Mouse (Mus musculus) heart, embryonic 11.5 days (tissue): Measurements from ENCODE around the gene Cog1. TPM values are rescaled to one million over a fixed set of nuclear protein-coding genes. Genes with fewer than 3 reads are reported as not detected.

Source experiments
- ATAC-seq: fragments of 200-750 bp; cut with Nextera tagmentation; replicated peaks from 2 replicates; pipeline ENCODE4 v1.8.0; 2017; ENCODE audit warnings: moderate library complexity; ENCODE audit not compliant: insufficient number of reproducible peaks, low FRiP score, low TSS enrichment
- H3K27ac ChIP-seq: fragments of 300-500 bp; sonication (generic); 2 replicates; pipeline ENCODE4 v1.5.1; 2014; ENCODE audit warnings: mild to moderate bottlenecking, low read depth, low read length
- H3K27me3 ChIP-seq: fragments of 300-500 bp; sonication (generic); 2 replicates; pipeline ENCODE4 v1.6.1; 2014; ENCODE audit warnings: mild to moderate bottlenecking, low read length, mixed read lengths; ENCODE audit not compliant: control insufficient read depth, insufficient read depth
- H3K36me3 ChIP-seq: fragments of 300-500 bp; sonication (generic); 2 replicates; pipeline ENCODE4 v1.6.1; 2014; ENCODE audit warnings: mild to moderate bottlenecking, low read length, moderate library complexity, mixed read lengths; ENCODE audit not compliant: control insufficient read depth, insufficient read depth
- H3K4me1 ChIP-seq: fragments of 300-500 bp; sonication (generic); 2 replicates; pipeline ENCODE4 v1.6.1; 2014; ENCODE audit warnings: low read length; ENCODE audit not compliant: control insufficient read depth, insufficient read depth
- H3K4me2 ChIP-seq: fragments of 300-500 bp; sonication (generic); 2 replicates; pipeline ENCODE4 v1.6.1; 2014; ENCODE audit warnings: mild to moderate bottlenecking, moderate library complexity
- H3K4me3 ChIP-seq: fragments of 300-500 bp; sonication (generic); 2 replicates; pipeline ENCODE4 v1.5.1; 2014; ENCODE audit warnings: low read depth, low read length
- H3K9ac ChIP-seq: fragments of 300-500 bp; sonication (generic); 2 replicates; pipeline ENCODE4 v1.6.1; 2014; ENCODE audit warnings: mild to moderate bottlenecking, low read depth, low read length, moderate library complexity
- H3K9me3 ChIP-seq: fragments of 300-500 bp; sonication (generic); replicated peaks from 2 replicates; pipeline ENCODE4 v1.6.1; 2016; ENCODE audit warnings: low read length; ENCODE audit not compliant: control insufficient read depth
- WGBS: fragments of 180-500 bp; shearing (Covaris S2); extraction: QIAGEN DNeasy Blood & Tissue Kit; methylation state at CpG from one replicate; pipeline ENCODE4 v1.1.7; 2014; ENCODE audit not compliant: insufficient replicate concordance; 5-methylcytosine and 5-hydroxymethylcytosine counted together
- polyA plus RNA-seq: library from polyadenylated mRNA; unstranded; fragments of >200 nt; fragmentation: Nextera tagmentation; extraction: Ambion mirVana; gene quantifications from 2 replicates; pipeline ENCODE4 v1.2.1, GENCODE M21; 2014

The Cog1 gene
- polyA plus RNA-seq, 1 experiment from 2014 or later, result 19.4 TPM

GRCm38 (mm10) chr11:113638680-113639079 lies 10.3 kb upstream of the Cog1 start:
- Histone ChIP-seq H3K4me2 (no peak overlapping the region), H3K9me3 (no peaks in the 10 kb centered on the region), H3K27ac (no peak overlapping the region), H3K27me3 (no peaks in the 10 kb centered on the region), H3K9ac (no peak overlapping the region), H3K36me3 (no peaks in the 10 kb centered on the region), H3K4me1 (no peaks in the 10 kb centered on the region), H3K4me3 (no peak overlapping the region)
- ATAC-seq, result no peak
- WGBS, result 84% methylated on average over 12 of the region's 12 CpGs

GRCm38 (mm10) chr11:113645181-113645580 lies 3.8 kb upstream of the Cog1 start:
- 86% methylated on average over 3 of the region's 3 CpGs for WGBS
- H3K9me3 ChIP-seq, result no peaks in the 10 kb centered on the region
- H3K4me1 ChIP-seq, result peaks cover 9% of the 10 kb centered on the region
- H3K9ac ChIP-seq, result no peak overlapping the region
- no peak overlapping the region for H3K4me2 ChIP-seq
- no peak for ATAC-seq
- no peak overlapping the region for H3K27ac ChIP-seq
- no peak overlapping the region for H3K4me3 ChIP-seq
- H3K36me3 ChIP-seq, result no peaks in the 10 kb centered on the region
- no peaks in the 10 kb centered on the region for H3K27me3 ChIP-seq

- Histone ChIP-seq H3K27me3 (no peaks in the 10 kb centered on the region), H3K4me3 (peak overlapping the region; percentile 12; the same call in 1 of the 2 replicates), H3K9me3 (no peaks in the 10 kb centered on the region), H3K36me3 (peaks cover 11% of the 10 kb centered on the region), H3K4me1 (peaks cover 13% of the 10 kb centered on the region), H3K4me2 (peak overlapping the region; percentile 43), H3K27ac (no peak overlapping the region), H3K9ac (0 out of 2 replicates have a peak overlapping the region, but pooled peaks have one; percentile 40)
- no peak for ATAC-seq
- 3% methylated on average over 15 of the region's 15 CpGs for WGBS
Measured at GRCm38 (mm10) chr11:113648152-113648551, 817 bp upstream of the Cog1 start.

GRCm38 (mm10) chr11:113649353-113650210 lies 613 bp downstream of the Cog1 start, which contains the start of gene Slc39a11:
TSS of gene Slc39a11 (minus strand) at chr11:113650079.
- peak within 1 kb of the TSS; percentile 88 for H3K27ac ChIP-seq
- peak within 1 kb of the TSS; percentile 97 for H3K9ac ChIP-seq
- H3K27me3 ChIP-seq, result no peaks in the 10 kb centered on the region
- H3K36me3 ChIP-seq, result peaks cover 18% of the 10 kb centered on the region
- H3K9me3 ChIP-seq, result no peaks in the 10 kb centered on the region
- H3K4me2 ChIP-seq, result peak within 1 kb of the TSS; percentile 65
- H3K4me1 ChIP-seq, result peaks cover 13% of the 10 kb centered on the region
- ATAC-seq, result peak; percentile 71
- H3K4me3 ChIP-seq, result peak within 1 kb of the TSS; percentile 94
- WGBS, result under 1% methylated on average over 78 of the region's 91 CpGs

GRCm38 (mm10) chr11:113651206-113651906 lies 2.4 kb downstream of the Cog1 start:
- 0 out of 2 replicates have a peak overlapping the region, but pooled peaks have one; percentile 4 for H3K4me3 ChIP-seq
- H3K4me1 ChIP-seq, result peaks cover 13% of the 10 kb centered on the region
- peak overlapping the region; percentile 65 for H3K4me2 ChIP-seq
- H3K9ac ChIP-seq, result no peak overlapping the region
- H3K36me3 ChIP-seq, result peaks cover 29% of the 10 kb centered on the region
- WGBS, result 65% methylated on average over 22 of the region's 22 CpGs
- no peaks in the 10 kb centered on the region for H3K27me3 ChIP-seq
- ATAC-seq, result no peak
- no peaks in the 10 kb centered on the region for H3K9me3 ChIP-seq
- no peak overlapping the region for H3K27ac ChIP-seq

- Histone ChIP-seq H3K27ac (no peak overlapping the region), H3K4me3 (no peak overlapping the region), H3K9me3 (no peaks in the 10 kb centered on the region), H3K4me2 (no peak overlapping the region), H3K36me3 (peaks cover 33% of the 10 kb centered on the region), H3K9ac (no peak overlapping the region), H3K27me3 (no peaks in the 10 kb centered on the region), H3K4me1 (peaks cover 13% of the 10 kb centered on the region)
- WGBS, result 49% methylated on average over 8 of the region's 8 CpGs
- no peak for ATAC-seq
Measured at GRCm38 (mm10) chr11:113651907-113652273, 2.9 kb downstream of the Cog1 start.

GRCm38 (mm10) chr11:113652516-113652915 lies 3.5 kb downstream of the Cog1 start:
- peaks cover 38% of the 10 kb centered on the region for H3K36me3 ChIP-seq
- no peak overlapping the region for H3K4me3 ChIP-seq
- no peaks in the 10 kb centered on the region for H3K9me3 ChIP-seq
- no peak for ATAC-seq
- H3K4me2 ChIP-seq, result no peak overlapping the region
- no peak overlapping the region for H3K9ac ChIP-seq
- no peak overlapping the region for H3K27ac ChIP-seq
- WGBS, result 90% methylated on average over 6 of the region's 6 CpGs
- H3K4me1 ChIP-seq, result peaks cover 13% of the 10 kb centered on the region
- no peaks in the 10 kb centered on the region for H3K27me3 ChIP-seq

GRCm38 (mm10) chr11:113654105-113654504 lies 5.1 kb downstream of the Cog1 start:
- Histone ChIP-seq H3K9me3 (no peaks in the 10 kb centered on the region), H3K27ac (no peak overlapping the region), H3K4me3 (no peak overlapping the region), H3K9ac (no peak overlapping the region), H3K27me3 (no peaks in the 10 kb centered on the region), H3K4me2 (no peak overlapping the region), H3K36me3 (peaks cover 48% of the 10 kb centered on the region), H3K4me1 (peaks cover 4% of the 10 kb centered on the region)
- WGBS, result 94% methylated on average over 15 of the region's 15 CpGs
- no peak for ATAC-seq
